In the genomic region with DNA sequence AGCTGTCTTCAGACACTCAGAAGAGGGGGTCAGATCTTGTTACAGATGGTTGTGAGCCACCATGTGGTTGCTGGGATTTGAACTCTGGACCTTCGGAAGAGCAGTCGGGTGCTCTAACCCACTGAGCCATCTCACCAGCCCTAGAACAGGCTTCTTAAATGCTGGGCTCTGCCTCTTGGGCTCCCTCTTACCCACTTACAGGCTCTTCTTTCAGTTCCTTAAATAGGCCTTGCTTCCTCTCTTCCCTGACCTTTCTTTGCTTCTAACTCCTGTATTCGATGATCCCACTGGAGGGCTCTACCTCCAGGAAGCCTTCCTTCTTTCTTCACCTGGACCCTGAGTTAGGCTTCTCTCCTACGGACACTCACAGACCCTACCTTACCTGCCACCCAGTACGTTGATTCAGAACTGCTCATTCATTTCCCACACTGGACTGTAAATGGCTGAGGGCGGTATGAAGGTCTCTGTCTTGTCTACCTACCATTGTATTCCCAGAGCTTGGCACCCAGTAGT, we compare ENCODE assay signal across 18 mouse cellular contexts. TPM values are rescaled to one million over a fixed set of nuclear protein-coding genes. Genes with fewer than 3 reads are reported as not detected.
DNase-seq lines count a peak whose midpoint lies in the region; ATAC-seq and TF ChIP-seq lines count a peak whose summit lies in the region.
"Had no signal": no experiment of that assay in that cellular context is flagged by ENCODE, and none has a peak within 500 bp of the region (broad histone marks: within the 10 kb centered on the region; RNA-seq: fewer than 3 reads in every experiment).

No protein-coding gene starts in this region.

- no peak overlapping the region for H3K9ac ChIP-seq in limb, embryonic 11.5 days (ENCODE audit: low read length)
- H3K9ac ChIP-seq: embryonic facial prominence, embryonic 13.5 days; hindbrain, embryonic 12.5 days; limb, embryonic 13.5 days; midbrain, embryonic 13.5 days had no signal

- ATAC-seq in limb, embryonic 11.5 days (ENCODE audit: insufficient number of reproducible peaks, low FRiP score, low TSS enrichment, low read depth) = no peak
- peak; percentile 53 for ATAC-seq in megakaryocyte progenitor cell, adult 5-6 weeks (replicated peaks; ENCODE audit: poor library complexity)
- ATAC-seq: CD4-positive, CD25-positive, alpha-beta regulatory T cell, adult 4 months; inflammation-experienced regulatory T-cells, adult 6 months; midbrain, embryonic 13.5 days had no signal

- no peaks in the 10 kb centered on the region for H3K9me3 ChIP-seq in limb, embryonic 11.5 days (ENCODE audit: control insufficient read depth, low read length)
- H3K9me3 ChIP-seq in limb, embryonic 10.5 days (replicated peaks) = no peaks in the 10 kb centered on the region
- H3K9me3 ChIP-seq: embryonic facial prominence, embryonic 13.5 days; hindbrain, embryonic 12.5 days; limb, embryonic 13.5 days; midbrain, embryonic 13.5 days had no signal

- DNase-seq in gastrocnemius, adult 2 months = no peak
- no peak for DNase-seq in gastrocnemius, adult 18-20 months (ENCODE audit: low spot score)
- DNase-seq in limb, embryonic 11.5 days (ENCODE audit: low spot score) = peak; percentile 16
- DNase-seq in limb, embryonic 10.5 days (ENCODE audit: low spot score) = no peak
- peak; percentile 31 for DNase-seq in ES-CJ7 (ENCODE audit: low read depth, low spot score)
- DNase-seq in adrenal gland, postnatal 25 days = no peak
- DNase-seq in natural killer cell, adult 2 months (ENCODE audit: low spot score in 2 of 2) = no peak
- DNase-seq: cerebellum, adult 9-11 months; kidney, postnatal 14 days; lung, postnatal 4 days; thymus, postnatal 36 days had no signal

- no peaks in the 10 kb centered on the region for H3K36me3 ChIP-seq in limb, embryonic 11.5 days (ENCODE audit: control insufficient read depth, insufficient read depth, low read length)
- no peaks in the 10 kb centered on the region for H3K36me3 ChIP-seq in limb, embryonic 10.5 days
- H3K36me3 ChIP-seq: embryonic facial prominence, embryonic 13.5 days; hindbrain, embryonic 12.5 days; limb, embryonic 13.5 days; midbrain, embryonic 13.5 days had no signal

- TF ChIP-seq CTCF in gastrocnemius, adult 2 months (IDR thresholded peaks at IDR 0.05) = no peak

- no peak overlapping the region for H3K4me2 ChIP-seq in limb, embryonic 11.5 days (ENCODE audit: low read depth, severe bottlenecking)
- H3K4me2 ChIP-seq: embryonic facial prominence, embryonic 13.5 days; hindbrain, embryonic 12.5 days; limb, embryonic 13.5 days; midbrain, embryonic 13.5 days had no signal

- H3K4me3 ChIP-seq in gastrocnemius, adult 2 months = no peak overlapping the region
- no peak overlapping the region for H3K4me3 ChIP-seq in limb, embryonic 11.5 days (ENCODE audit: low read depth, low read length)
- H3K4me3 ChIP-seq in limb, embryonic 10.5 days = no peak overlapping the region
- H3K4me3 ChIP-seq: embryonic facial prominence, embryonic 13.5 days; hindbrain, embryonic 12.5 days; limb, embryonic 13.5 days; midbrain, embryonic 13.5 days had no signal

- WGBS in limb, embryonic 11.5 days = 92% methylated on average over 6 of the region's 6 CpGs
- 96% methylated on average over 6 of the region's 6 CpGs for WGBS in limb, embryonic 10.5 days

- intact Hi-C loops in gastrocnemius, adult 2 months (cut with DNase I) = loop anchor here (5.0 kb wide), 1 partner anchor 148 kb away; no protein-coding TSS in a partner anchor

- H3K27ac ChIP-seq in gastrocnemius, adult 2 months = peak overlapping the region; percentile 72
- H3K27ac ChIP-seq in limb, embryonic 11.5 days (replicated peaks; ENCODE audit: low read depth, low read length) = no peak overlapping the region
- no peak overlapping the region for H3K27ac ChIP-seq in limb, embryonic 10.5 days
- H3K27ac ChIP-seq: embryonic facial prominence, embryonic 13.5 days; hindbrain, embryonic 12.5 days; limb, embryonic 13.5 days; midbrain, embryonic 13.5 days had no signal

- H3K4me1 ChIP-seq in limb, embryonic 11.5 days (ENCODE audit: control insufficient read depth, insufficient read depth, low read length) = peaks cover 16% of the 10 kb centered on the region
- peaks cover 61% of the 10 kb centered on the region for H3K4me1 ChIP-seq in limb, embryonic 10.5 days

- H3K27me3 ChIP-seq in limb, embryonic 11.5 days (ENCODE audit: control insufficient read depth, insufficient read depth, low read length) = no peaks in the 10 kb centered on the region
- peaks cover 20% of the 10 kb centered on the region; the same call in 1 of the 2 replicates for H3K27me3 ChIP-seq in limb, embryonic 10.5 days (ENCODE audit: low read depth, poor library complexity, severe bottlenecking)

RNA-seq across cellular contexts. Expression of a gene that starts 12.9 kb away (rescaled TPM):
- total RNA-seq in gastrocnemius, adult 2 months (2021) = under 1 TPM; 0.33 to 0.45 TPM
- under 1 TPM; 0.43 to 0.76 TPM for total RNA-seq in gastrocnemius, adult 18-20 months (2021)
- 6.4 and 8.6 TPM in 2 replicates for polyA plus RNA-seq in limb, embryonic 11.5 days (2014; fragmentation: Nextera tagmentation; extraction: Ambion mirVana)
- polyA plus RNA-seq in limb, embryonic 10.5 days (2016; fragmentation: Nextera tagmentation; extraction: Ambion mirVana) = 4.6 and 7.6 TPM in 2 replicates
- 27.4 and 29.2 TPM in 2 replicates for total RNA-seq in megakaryocyte progenitor cell, adult 5-6 weeks (2015)
- 12.2 and 18.6 TPM in 2 replicates for total RNA-seq in megakaryocyte progenitor cell, adult 5-6 weeks (2017)
- 45.7 and 60.0 TPM in 2 replicates for total RNA-seq in adrenal gland, postnatal 25 days (2021)

RNA-seq across cellular contexts. Expression of a gene that starts 33.1 kb away (rescaled TPM):
- 1 to 10 TPM; 6.4 to 7.4 TPM for total RNA-seq in gastrocnemius, adult 2 months (2021)
- 1 to 10 TPM; 5.6 to 6.5 TPM for total RNA-seq in gastrocnemius, adult 18-20 months (2021)
- polyA plus RNA-seq in limb, embryonic 11.5 days (2014; fragmentation: Nextera tagmentation; extraction: Ambion mirVana) = 7.0 and 8.0 TPM in 2 replicates
- 5.8 and 6.2 TPM in 2 replicates for polyA plus RNA-seq in limb, embryonic 10.5 days (2016; fragmentation: Nextera tagmentation; extraction: Ambion mirVana)
- total RNA-seq in megakaryocyte progenitor cell, adult 5-6 weeks (2015) = 1.3 and 3.2 TPM in 2 replicates
- total RNA-seq in megakaryocyte progenitor cell, adult 5-6 weeks (2017) = 1.7 and 2.0 TPM in 2 replicates
- total RNA-seq in adrenal gland, postnatal 25 days (2021) = 14.5 and 16.9 TPM in 2 replicates
- polyA plus RNA-seq: CD4-positive, CD25-positive, alpha-beta regulatory T cell, adult 4 months had no signal

Comparison
In these comparisons a context has a peak if more than half of its experiments do, and no peak if none do; other contexts are left out.
1. DNase-seq: peak in limb, embryonic 11.5 days (single experiment) and ES-CJ7 (single experiment); none in gastrocnemius, adult 2 months (single experiment), gastrocnemius, adult 18-20 months (single experiment), limb, embryonic 10.5 days (single experiment), adrenal gland, postnatal 25 days (single experiment) and natural killer cell, adult 2 months (0 of 2).
2. RNA of a gene that starts 12.9 kb away (total RNA-seq): 45.7 to 60.0 TPM in adrenal gland, postnatal 25 days and 12.2 to 29.2 TPM in megakaryocyte progenitor cell, adult 5-6 weeks; 0.43 to 0.76 TPM in gastrocnemius, adult 18-20 months and 0.33 to 0.45 TPM in gastrocnemius, adult 2 months; every median in the first group is over 4 times any median in the second.